Mouse (Mus musculus) kidney, postnatal 0 days (tissue): ENCODE measurements at regions not wholly inside any gene's neighbourhood (a gene's known extent, or its start where the extent isn't known, plus 50 kb on each side); places are given as distances from the start of the nearest gene placed in this dataset.

Source experiments
- ATAC-seq: fragments of 200-750 bp; cut with Nextera tagmentation; replicated peaks from 2 replicates; pipeline ENCODE4 v1.8.0; 2017; ENCODE audit warnings: low read depth, moderate number of reproducible peaks, moderate TSS enrichment, moderate library complexity; ENCODE audit not compliant: low FRiP score
- DNase-seq: peaks from one replicate; pipeline ENCODE4 v3.0.0-alpha.2; 2016; ENCODE audit warnings: low spot score
- H3K27ac ChIP-seq: fragments of 300-500 bp; sonication (generic); 2 replicates; pipeline ENCODE4 v1.5.1; 2014; ENCODE audit warnings: mild to moderate bottlenecking
- H3K27me3 ChIP-seq: fragments of 300-500 bp; sonication (generic); 2 replicates; pipeline ENCODE4 v1.6.1; 2014; ENCODE audit warnings: low read length, mixed read lengths; ENCODE audit not compliant: insufficient read depth
- H3K36me3 ChIP-seq: fragments of 300-500 bp; sonication (generic); 2 replicates; pipeline ENCODE4 v1.6.1; 2014; ENCODE audit warnings: low read length, mixed read lengths; ENCODE audit not compliant: insufficient read depth
- H3K4me1 ChIP-seq: fragments of 300-500 bp; sonication (generic); replicated peaks from 2 replicates; pipeline ENCODE4 v1.6.1; 2014; ENCODE audit warnings: antibody characterized with exemption, low read length, mixed read lengths; ENCODE audit not compliant: insufficient read depth
- H3K4me2 ChIP-seq: fragments of 300-500 bp; sonication (generic); 2 replicates; pipeline ENCODE4 v1.6.1; 2014; ENCODE audit warnings: mild to moderate bottlenecking, low read length, moderate library complexity, mixed read lengths
- H3K4me3 ChIP-seq: fragments of 300-500 bp; sonication (generic); replicated peaks from 2 replicates; pipeline ENCODE4 v1.5.1; 2014; ENCODE audit warnings: low read depth, low read length
- H3K9ac ChIP-seq: fragments of 300-500 bp; sonication (generic); 2 replicates; pipeline ENCODE4 v1.6.1; 2014; ENCODE audit warnings: low read depth, low read length
- H3K9me3 ChIP-seq: fragments of 300-500 bp; sonication (generic); replicated peaks from 2 replicates; pipeline ENCODE4 v1.6.1; 2016; ENCODE audit warnings: low read length, inconsistent platforms, mixed read lengths
- CTCF ChIP-seq: IDR thresholded peaks from 2 replicates; pipeline ENCODE4 v1.5.1; 2016; ENCODE audit warnings: antibody characterized with exemption, low read depth, mild to moderate bottlenecking, moderate library complexity
- WGBS: fragments of 180-500 bp; shearing (Covaris S2); extraction: QIAGEN DNeasy Blood & Tissue Kit; methylation state at CpG from one replicate; pipeline ENCODE4 v1.1.7; 2014; 5-methylcytosine and 5-hydroxymethylcytosine counted together

DNA sequence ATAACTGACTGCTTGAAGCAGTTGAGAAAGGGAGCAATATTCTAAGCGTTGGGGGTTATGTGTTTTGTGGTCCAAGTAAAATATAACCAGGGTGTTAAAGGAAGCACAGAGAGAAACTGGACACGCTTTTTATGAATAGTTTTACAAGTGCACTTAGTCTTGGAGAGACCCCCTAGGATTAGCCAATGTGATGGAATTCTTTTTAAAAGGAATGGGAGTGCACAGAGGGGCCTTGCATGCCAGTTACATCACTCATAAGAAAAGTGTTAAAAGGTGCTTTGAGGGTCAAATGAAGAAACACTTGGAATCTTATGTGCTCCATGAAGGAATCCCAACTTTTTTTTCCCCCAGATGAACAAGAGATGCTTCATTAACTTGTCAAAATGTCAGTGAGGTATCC is 394.4 kb downstream of the Bckdhb start:
- Histone ChIP-seq H3K4me1 (no peaks in the 10 kb centered on the region), H3K36me3 (no peaks in the 10 kb centered on the region), H3K27ac (no peak overlapping the region), H3K27me3 (no peaks in the 10 kb centered on the region), H3K4me3 (no peak overlapping the region), H3K4me2 (no peak overlapping the region), H3K9ac (no peak overlapping the region), H3K9me3 (no peaks in the 10 kb centered on the region)
- ATAC-seq = no peak
- 59% methylated on average over 2 of the region's 2 CpGs for WGBS
- DNase-seq = no peak
- no peak for TF ChIP-seq CTCF

DNA sequence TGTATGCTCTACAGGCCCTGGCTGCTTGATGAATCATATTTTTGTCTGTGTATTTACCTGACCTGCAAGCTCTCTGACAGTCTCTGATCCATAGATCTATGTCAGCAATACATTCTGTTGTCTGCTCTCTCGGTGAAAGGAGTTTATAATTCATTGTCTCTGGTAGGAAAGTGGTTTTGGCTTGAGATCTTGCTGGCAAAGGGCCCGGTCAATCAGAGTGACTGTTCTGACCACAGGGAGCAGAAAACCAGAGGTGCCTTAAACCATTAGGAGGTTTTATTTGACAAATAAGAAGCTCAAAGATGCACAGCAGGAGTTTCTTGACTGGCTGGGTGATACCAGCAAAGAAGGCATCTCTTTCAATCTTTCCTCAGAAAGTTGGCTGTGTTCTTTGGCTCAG is 398.2 kb downstream of the Bckdhb start:
- TF ChIP-seq CTCF = no peak
- no peak overlapping the region for H3K4me3 ChIP-seq
- H3K4me1 ChIP-seq = no peaks in the 10 kb centered on the region
- H3K9me3 ChIP-seq = no peaks in the 10 kb centered on the region
- ATAC-seq = no peak
- 44% methylated on average over 2 of the region's 2 CpGs for WGBS
- no peak overlapping the region for H3K9ac ChIP-seq
- no peaks in the 10 kb centered on the region for H3K36me3 ChIP-seq
- H3K4me2 ChIP-seq = no peak overlapping the region
- H3K27ac ChIP-seq = no peak overlapping the region
- peak; percentile 6 for DNase-seq
- H3K27me3 ChIP-seq = no peaks in the 10 kb centered on the region

DNA sequence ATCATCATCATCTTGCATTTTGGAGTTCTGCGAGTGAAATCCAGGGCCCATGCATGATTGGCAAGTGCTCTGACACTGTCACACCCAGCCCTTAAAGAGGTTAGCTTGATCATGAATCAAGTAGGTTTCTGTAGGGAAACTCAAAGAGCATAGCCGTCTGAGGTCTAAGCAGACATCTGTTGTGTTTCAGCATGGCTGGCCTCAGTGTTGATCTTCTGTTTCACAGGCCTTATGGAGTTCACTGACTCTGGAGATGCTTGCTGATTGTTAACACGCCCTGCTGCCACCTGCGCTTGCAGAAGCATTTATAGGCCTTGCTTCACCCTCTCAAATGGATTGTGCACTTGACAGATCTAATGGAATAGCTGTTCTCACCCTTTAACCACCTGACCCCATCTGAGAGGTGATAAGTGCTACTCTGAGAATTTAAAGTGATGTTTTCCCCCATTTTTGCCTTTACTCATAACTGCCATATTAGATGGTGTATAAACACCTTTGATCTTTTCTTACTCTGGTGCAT is 406.2 kb downstream of the Bckdhb start:
- no peak overlapping the region for H3K4me2 ChIP-seq
- no peaks in the 10 kb centered on the region for H3K27me3 ChIP-seq
- H3K9ac ChIP-seq = no peak overlapping the region
- DNase-seq (no peak), ATAC-seq (no peak)
- no peak overlapping the region for H3K4me3 ChIP-seq
- no peaks in the 10 kb centered on the region for H3K9me3 ChIP-seq
- H3K36me3 ChIP-seq = no peaks in the 10 kb centered on the region
- no peak for TF ChIP-seq CTCF
- no peak overlapping the region for H3K27ac ChIP-seq
- 39% methylated on average over 4 of the region's 4 CpGs for WGBS
- H3K4me1 ChIP-seq = no peaks in the 10 kb centered on the region

- peak; percentile 86 for ATAC-seq
- Histone ChIP-seq H3K27me3 (no peaks in the 10 kb centered on the region), H3K27ac (no peak overlapping the region), H3K4me1 (no peaks in the 10 kb centered on the region), H3K4me2 (no peak overlapping the region), H3K9me3 (no peaks in the 10 kb centered on the region), H3K36me3 (no peaks in the 10 kb centered on the region), H3K4me3 (no peak overlapping the region), H3K9ac (no peak overlapping the region)
- WGBS = 17% methylated on average over 7 of the region's 7 CpGs
- peak; percentile 85 for TF ChIP-seq CTCF
- peak; percentile 89 for DNase-seq
Measured at GRCm38 (mm10) chr9:84343435-84344095, 418.6 kb downstream of the Bckdhb start.

DNA sequence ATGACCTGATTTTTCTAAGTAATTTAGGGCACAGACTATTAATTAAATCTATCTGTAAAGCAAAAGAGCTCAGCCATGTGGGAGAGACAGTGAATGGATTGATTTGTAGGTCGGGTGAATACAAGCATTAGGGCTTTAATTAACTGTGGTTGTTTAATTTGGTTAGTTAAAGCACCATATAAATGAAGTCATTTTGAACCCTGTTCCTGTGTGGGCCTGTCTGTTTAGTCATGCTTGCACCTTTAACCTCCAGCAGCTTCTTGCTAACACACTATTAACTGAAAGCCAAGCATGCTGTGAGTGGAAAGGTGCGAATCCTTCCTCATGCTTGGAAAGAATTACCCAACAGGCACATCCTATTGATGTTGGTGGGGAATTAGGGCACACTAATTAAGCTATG is 425.3 kb downstream of the Bckdhb start:
- Histone ChIP-seq H3K27ac (no peak overlapping the region), H3K27me3 (no peaks in the 10 kb centered on the region), H3K4me2 (no peak overlapping the region), H3K4me1 (no peaks in the 10 kb centered on the region), H3K9ac (no peak overlapping the region), H3K4me3 (no peak overlapping the region), H3K36me3 (no peaks in the 10 kb centered on the region), H3K9me3 (no peaks in the 10 kb centered on the region)
- no peak for DNase-seq
- TF ChIP-seq CTCF = no peak
- 48% methylated on average over 2 of the region's 2 CpGs for WGBS
- ATAC-seq = no peak

- Histone ChIP-seq H3K27ac (no peak overlapping the region), H3K9ac (no peak overlapping the region), H3K4me2 (no peak overlapping the region), H3K9me3 (no peaks in the 10 kb centered on the region), H3K27me3 (no peaks in the 10 kb centered on the region), H3K4me3 (no peak overlapping the region), H3K36me3 (no peaks in the 10 kb centered on the region), H3K4me1 (no peaks in the 10 kb centered on the region)
- DNase-seq = no peak
- 88% methylated on average over 2 of the region's 2 CpGs for WGBS
- ATAC-seq = no peak
- no peak for TF ChIP-seq CTCF
Measured at GRCm38 (mm10) chr9:84354409-84354808, 429.5 kb downstream of the Bckdhb start.

DNA sequence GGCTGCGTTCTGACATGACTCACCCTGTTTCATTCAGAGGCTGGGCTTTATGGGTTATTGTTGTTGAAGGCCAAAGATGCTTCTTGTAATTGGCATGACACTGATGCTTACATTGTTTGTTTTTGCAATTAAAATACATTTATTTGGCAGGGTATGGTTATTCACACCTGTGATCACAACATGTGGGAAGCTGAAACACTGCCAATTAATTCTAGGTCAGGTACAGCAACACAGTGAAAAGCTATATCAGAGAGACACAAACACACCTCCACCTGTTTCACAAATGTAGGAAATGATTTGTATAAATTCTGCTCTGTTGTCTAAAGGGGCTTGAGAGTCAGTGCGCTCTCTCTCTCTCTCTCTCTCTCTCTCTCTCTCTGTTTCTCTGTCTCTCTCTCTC is 431.2 kb downstream of the Bckdhb start:
- DNase-seq (no peak), ATAC-seq (no peak)
- TF ChIP-seq CTCF = no peak
- Histone ChIP-seq H3K36me3 (no peaks in the 10 kb centered on the region), H3K4me3 (no peak overlapping the region), H3K27ac (no peak overlapping the region), H3K27me3 (no peaks in the 10 kb centered on the region), H3K4me2 (no peak overlapping the region), H3K9ac (no peak overlapping the region), H3K4me1 (no peaks in the 10 kb centered on the region), H3K9me3 (no peaks in the 10 kb centered on the region)
- 97% methylated on average over 2 of the region's 2 CpGs for WGBS
